Mouse (Mus musculus): ENCODE data around the gene Ptch2. TPM values are rescaled to one million over a fixed set of nuclear protein-coding genes. Genes with fewer than 3 reads are reported as not detected.

The Ptch2 gene
- total RNA-seq, 2 experiments from 2014 or later: 1.4 to 3.0 TPM

DNA sequence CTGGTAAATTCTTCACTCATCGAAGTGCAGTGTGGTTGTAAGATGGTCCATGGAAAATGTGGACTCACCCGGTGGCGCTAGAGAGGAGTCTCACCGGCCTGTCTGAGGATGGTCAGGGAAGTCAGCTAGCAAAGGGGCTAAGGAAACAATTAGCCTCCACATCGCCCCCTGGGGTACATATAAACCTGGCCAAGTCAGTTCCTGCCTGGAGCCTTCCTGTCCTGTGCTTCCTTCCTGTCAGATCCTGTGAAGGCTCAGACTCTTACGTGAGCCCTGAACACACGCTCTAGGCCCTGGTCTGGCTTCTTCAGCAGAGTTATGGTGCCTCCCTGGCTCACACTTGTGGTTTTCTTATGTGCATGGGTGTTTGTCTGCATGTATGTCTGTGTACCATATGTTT, 5.3 kb downstream of the Ptch2 start:
- DNase-seq (ENCODE audit: extremely low spot score in 1 of 2, low spot score in 1 of 2): no peak

DNA sequence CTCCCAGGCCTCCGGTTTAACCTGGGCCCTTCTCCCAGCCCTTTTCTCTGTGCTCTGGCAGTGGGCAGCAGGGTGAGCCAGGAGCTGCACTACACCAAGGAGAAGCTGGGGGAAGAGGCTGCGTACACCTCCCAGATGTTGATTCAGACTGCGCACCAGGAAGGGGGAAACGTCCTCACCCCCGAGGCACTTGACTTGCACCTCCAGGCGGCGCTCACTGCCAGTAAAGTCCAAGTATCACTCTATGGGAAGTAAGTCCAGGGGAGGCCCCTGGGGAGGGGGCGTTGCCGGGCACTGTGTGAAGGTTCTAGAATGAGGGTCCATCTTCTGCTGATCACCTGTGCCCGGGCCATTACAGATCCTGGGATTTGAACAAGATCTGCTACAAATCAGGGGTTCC, 8.8 kb downstream of the Ptch2 start:
- no peak for DNase-seq (ENCODE audit: extremely low spot score in 1 of 2, low spot score in 1 of 2)

- no peak for DNase-seq (ENCODE audit: extremely low spot score in 1 of 2, low spot score in 1 of 2)
Measured at GRCm38 (mm10) chr4:117105127-117105526, 9.3 kb downstream of the Ptch2 start.

DNA sequence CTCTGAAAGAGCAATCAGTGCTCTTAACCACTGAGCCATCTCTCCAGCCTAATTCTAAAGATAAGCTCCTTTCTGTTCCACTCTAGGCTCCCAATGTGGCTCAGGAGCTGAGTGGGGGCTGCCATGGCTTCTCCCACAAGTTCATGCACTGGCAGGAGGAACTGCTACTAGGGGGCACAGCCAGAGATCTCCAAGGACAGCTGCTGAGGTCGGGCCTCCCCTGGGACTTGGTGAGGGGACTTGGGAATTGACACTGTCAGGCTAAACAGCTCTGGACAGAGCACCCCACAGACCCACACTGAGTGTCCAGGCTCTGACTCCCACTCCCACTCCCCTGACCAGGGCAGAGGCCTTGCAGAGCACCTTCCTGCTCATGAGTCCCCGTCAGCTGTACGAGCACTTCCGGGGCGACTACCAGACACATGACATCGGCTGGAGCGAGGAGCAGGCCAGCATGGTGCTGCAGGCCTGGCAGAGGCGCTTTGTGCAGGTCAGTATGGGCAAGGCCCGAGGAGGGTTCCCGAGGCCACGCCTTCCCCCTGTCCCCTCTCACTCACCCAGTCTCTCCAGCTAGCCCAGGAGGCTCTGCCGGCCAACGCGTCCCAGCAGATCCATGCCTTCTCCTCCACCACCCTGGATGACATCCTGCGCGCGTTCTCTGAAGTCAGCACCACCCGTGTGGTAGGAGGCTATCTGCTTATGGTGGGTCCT, 12.1 kb downstream of the Ptch2 start:
- no peak for DNase-seq (ENCODE audit: extremely low spot score in 1 of 2, low spot score in 1 of 2)

GRCm38 (mm10) chr4:117108524-117108849, 12.6 kb downstream of the Ptch2 start:
- no peak for DNase-seq (ENCODE audit: extremely low spot score in 1 of 2, low spot score in 1 of 2)

DNA sequence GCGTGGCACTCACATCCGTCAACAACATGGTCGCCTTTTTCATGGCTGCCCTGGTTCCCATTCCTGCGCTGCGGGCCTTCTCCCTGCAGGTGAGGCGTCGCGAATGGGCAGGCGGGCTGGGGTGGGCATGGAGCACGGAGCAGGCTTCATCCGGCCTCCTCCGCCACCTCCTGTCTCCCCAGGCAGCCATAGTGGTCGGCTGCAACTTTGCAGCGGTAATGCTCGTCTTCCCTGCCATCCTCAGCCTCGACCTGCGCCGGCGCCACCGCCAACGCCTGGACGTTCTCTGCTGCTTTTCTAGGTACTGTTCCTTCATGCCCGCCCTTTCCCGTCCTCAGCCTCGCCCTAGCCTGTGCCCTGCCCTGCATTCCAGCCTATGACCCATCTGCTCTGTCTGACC, 13.5 kb downstream of the Ptch2 start:
- DNase-seq (ENCODE audit: extremely low spot score in 1 of 2, low spot score in 1 of 2): no peak

- no peak for DNase-seq (ENCODE audit: extremely low spot score in 1 of 2, low spot score in 1 of 2)
Measured at GRCm38 (mm10) chr4:117110249-117110648, 14.4 kb downstream of the Ptch2 start.

DNA sequence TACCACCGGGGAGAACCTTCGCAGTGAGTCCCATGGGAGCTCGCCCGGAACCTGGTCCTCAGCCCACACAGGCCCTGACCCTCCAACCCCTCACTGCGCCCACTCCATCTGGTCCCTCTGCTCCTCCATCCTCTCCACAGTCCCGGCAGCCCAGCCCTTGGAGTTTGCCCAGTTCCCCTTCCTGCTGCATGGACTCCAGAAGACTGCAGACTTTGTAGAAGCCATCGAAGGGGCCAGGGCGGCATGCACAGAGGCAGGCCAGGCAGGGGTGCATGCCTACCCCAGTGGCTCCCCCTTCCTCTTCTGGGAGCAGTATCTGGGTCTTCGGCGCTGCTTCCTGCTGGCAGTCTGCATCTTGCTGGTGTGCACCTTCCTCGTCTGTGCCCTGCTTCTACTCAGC, 15.1 kb downstream of the Ptch2 start:
- no peak for DNase-seq (ENCODE audit: extremely low spot score in 1 of 2, low spot score in 1 of 2)

DNA sequence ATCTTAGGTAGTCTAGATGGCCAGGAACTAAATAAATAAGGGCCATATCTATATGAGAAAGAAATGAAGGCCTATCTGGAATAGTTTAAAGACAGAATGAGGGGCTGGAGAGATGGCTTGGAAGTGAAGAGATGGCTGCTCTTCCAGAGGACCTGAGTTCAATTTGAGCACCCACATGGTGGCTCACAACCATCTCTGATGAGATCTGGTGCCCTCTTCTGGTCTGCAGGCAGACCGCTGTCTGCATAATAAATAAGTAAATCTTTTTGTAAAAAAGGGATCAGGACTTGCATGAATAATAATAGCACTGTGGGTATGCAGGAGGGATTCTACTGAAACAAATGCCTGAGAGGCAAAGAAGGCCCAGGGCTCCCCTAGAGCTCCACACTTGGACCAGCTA, 17.4 kb downstream of the Ptch2 start:
- no peak for DNase-seq (ENCODE audit: extremely low spot score in 1 of 2, low spot score in 1 of 2)

DNA sequence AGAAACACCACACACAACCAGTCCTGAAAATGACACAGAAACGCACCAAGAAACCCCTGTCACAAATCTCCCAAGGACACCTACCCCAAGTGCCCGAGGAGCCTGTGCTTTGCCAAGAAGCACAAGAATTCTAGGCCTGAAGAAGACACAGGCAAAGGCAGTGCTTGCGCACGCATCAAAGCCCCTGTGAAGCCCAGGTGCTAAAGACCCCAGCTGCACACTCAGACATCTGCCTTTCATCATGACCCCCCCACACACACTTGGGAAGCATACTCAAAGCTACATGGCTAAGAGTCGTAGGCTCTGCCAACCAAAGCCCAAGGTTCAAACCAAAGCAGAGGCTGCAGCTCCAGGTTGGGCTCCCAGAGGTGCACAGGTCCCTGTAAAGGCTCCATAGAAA, 19.7 kb downstream of the Ptch2 start:
- no peak for DNase-seq (ENCODE audit: extremely low spot score in 1 of 2, low spot score in 1 of 2)

DNA sequence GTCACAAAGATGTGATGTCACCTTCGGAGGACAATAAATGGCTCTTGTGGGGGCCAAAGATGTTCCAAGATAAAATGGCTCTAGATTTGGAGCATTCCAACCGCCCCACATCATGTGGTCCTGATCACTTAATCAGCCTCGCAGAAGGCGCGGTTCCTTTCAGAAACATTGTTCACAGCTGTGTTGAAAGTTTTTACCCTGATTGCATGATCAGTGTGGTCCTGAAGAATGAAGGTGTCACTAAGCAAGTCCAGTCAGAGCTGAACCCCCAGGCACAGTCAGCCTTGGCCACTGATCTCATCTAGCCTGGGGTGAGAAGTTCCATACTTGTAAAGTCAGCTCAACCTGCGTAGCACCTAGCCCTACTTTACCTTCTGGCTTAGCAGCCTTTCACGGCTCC, 22.1 kb downstream of the Ptch2 start:
- no peak for DNase-seq (ENCODE audit: extremely low spot score in 1 of 2, low spot score in 1 of 2)

DNA sequence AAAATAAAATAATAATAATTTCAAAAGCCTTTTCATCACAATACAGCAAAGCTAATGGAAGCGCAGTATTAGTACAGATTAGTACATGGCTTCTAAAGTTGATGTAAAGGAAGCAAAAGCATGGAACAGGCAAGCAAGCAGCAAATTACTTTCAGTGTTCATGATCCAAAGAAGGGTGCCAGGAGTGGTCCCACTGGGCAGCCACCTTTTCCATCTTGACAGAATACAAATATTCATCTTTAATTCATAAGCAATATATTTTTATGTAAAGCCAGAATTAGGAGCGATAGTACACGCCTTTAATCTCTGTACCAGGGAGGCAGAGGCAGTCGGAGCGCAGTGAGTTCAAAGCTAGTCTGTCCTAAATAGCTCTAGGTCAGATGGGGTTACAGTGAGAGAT, 23.8 kb downstream of the Ptch2 start:
- DNase-seq (ENCODE audit: extremely low spot score in 1 of 2, low spot score in 1 of 2): no peak

GRCm38 (mm10) chr4:117120052-117120444, 24.2 kb downstream of the Ptch2 start:
- no peak for DNase-seq (ENCODE audit: extremely low spot score in 1 of 2, low spot score in 1 of 2)

GRCm38 (mm10) chr4:117120445-117121414, 24.9 kb downstream of the Ptch2 start:
- peak; percentile 82 to 84 for DNase-seq (ENCODE audit: extremely low spot score in 1 of 2, low spot score in 1 of 2)

DNA sequence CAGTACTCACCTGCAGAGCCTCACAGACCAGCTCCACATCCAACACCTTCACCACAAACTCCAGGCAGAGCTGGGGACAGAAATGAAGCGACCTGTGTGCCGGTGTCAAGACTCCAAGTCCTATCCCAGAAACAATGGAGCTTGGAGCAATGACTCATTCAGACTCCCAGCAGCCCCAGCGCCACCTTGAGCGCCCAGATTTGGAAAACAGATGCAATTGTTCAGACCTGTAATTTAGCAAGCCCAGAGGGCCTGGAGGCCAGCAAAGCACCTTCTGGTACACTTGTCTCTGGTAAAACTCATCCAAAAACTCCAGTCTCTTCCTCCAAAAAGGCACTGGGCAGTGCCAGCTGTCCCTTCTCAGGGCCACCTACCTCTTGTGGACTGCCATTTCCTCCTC, 26.3 kb downstream of the Ptch2 start:
- no peak for DNase-seq (ENCODE audit: extremely low spot score in 1 of 2, low spot score in 1 of 2)

DNA sequence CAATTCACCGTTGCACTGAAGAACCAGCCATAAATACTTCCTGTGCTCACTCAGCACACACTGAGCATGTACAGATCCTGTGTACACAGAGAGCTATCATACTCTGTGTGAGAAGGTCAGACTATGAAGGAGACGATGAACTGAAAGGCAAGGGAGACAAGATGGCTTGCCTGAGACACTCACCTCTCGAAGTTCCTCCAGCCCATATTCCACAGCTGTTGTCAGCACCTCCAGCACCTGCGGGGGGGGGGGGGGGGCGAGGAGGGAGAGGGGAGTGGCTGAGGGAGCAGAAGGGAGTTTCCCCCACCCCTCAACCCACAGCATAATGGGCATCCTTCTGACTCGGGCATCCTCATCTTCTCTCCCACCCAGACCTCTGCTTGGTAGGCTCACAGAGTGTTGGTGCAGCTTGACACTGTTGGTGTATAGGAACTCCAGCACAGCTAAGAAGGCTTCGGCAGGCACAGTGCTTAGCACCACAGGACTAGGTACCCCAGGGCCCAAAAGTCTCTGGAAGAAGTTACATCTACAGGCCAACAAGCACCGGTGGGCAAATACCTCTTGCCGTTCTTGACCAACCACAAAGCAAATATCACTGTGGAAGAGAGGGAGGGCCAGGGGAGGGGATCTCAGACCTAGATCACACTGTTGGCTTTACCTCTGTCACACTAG, 27.8 kb downstream of the Ptch2 start:
- DNase-seq (ENCODE audit: extremely low spot score in 1 of 2, low spot score in 1 of 2): no peak

DNA sequence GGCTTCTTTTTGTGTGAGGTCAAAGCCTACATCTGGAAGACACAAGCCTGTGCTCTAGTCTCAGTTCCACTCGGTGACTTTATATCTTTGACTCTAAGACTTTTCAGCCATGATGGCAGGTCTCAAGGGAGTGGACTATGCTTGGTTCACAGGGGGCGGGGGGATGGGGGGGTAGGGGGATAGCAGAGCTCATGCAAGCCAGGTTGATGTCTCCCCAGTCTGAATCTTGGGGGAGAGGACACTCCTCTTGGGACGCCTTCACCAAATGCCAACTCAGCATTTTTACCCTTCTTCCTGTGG, 28.3 kb downstream of the Ptch2 start:
- DNase-seq (ENCODE audit: extremely low spot score in 1 of 2, low spot score in 1 of 2): no peak

DNA sequence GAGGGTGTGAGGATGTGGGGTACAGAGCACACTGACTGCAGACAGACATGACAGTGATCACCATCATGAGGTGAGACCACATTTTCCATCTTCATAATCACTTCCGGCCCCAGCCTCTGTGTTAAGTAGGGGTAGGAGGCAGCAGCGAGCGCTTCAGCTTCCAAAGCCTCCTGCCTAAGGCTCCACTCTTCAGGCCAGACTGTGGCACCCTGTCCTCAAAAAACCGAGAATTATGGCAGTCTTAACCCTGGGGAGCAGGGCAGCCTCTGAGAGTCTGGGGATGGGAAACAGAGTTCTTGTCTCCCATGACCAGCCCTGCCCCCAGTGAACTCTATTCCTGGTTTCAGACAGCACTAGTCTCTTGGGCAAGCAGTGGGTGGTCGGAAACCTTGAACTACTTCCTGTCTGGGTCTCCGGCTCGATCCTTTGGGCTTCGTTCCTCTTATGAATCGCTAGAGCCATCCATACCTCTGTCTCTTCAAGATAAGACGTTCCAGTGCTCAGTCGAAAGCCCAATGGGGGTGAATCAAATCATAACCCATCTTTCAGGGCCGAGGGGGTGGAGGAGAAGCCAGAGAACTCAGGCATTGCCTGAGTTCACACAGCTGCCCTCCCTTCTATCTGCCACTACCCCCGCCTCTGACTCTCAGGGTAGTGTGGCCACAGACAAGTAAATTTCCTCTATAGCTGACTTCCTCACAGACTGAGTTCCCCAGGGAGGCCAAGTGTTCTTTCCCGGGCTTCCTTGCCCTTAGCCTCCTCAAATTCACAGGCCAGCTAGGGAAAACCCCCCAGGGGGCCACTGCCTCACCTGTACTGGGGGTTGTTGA, 28.9 kb downstream of the Ptch2 start:
- DNase-seq (ENCODE audit: extremely low spot score in 1 of 2, low spot score in 1 of 2): no peak

DNA sequence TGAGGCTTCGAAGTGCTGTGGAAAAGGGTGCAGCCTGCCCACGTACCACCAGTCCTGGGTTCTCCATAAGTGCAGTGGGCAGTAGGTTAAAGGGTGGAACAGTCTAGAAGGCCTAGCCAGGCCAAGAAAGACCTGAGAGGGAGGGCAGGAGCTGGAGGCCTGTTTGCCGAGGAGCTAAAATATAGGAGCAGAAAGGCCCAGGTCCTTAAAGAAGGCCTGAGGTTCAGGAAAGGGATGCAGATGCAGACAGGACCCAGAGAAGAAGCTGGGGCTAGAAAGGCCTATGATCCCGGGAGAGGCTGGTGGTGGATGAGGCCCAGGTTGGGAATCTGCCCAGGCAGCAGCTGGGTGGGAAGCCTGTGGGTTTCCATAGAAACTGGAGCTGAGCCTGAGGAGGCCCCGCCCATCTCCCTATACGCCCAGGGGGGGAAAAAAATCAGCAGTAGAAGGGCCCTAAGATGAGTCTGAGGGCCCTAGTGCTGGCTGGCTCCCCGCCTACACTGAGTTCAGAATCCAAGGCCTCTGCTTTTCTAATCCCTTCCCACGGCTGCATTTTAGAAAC, 29.6 kb downstream of the Ptch2 start, which contains the start of gene Btbd19:
TSS of gene Btbd19 (minus strand) at position 378 of the 562 bp plus-strand sequence.
- DNase-seq (ENCODE audit: extremely low spot score in 1 of 2, low spot score in 1 of 2): peak; percentile 66 to 73
